Mouse (Mus musculus): ENCODE results near the gene Polr2a.

DNA sequence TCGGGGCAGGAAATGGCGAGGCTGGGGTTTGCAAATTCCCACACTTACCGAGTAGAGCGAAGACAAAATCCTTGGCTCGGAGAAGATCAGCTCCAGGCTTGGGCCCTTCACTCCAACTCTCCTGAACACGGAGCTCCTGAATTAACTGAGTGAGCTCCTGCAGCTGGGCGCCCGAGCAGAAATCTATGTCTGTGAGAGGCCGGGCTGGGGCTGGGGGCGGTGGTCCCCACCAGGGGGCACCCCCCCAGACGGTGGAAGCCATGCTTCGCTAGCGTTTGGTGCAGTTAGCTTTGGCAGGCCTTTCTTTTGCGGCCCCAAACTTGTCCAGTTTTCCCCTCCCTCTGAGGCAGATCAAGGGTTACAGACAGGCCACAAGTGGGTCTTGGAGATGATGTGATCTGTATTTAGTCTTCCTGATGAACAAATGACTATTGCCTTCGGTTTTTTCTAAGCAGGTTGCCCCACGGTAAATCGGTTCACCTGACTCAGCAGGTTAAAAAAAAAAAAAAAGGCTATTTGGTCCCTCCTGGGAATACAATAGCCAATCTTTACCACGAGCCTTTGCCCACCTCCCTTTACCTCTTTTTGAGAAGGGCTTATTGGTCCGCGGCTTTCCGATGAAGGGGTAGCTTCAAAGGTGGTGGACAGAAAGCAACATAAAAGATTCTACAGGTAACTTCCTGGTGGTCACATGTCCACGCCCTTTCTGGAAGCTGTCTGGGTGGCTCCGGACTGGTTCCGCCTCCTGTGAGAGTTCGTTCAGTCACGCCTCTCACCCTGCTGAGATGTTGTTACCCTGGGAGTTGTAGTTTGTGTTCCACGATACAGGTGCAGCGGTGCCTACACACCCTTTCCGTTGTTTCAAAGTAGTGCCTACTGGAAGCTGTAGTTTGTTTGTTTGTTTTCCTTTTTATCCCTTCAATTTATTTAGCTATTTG, 46.8 kb upstream of the Polr2a start, which contains the start of gene Tmem102:
- TF ChIP-seq CTCF (IDR thresholded peaks at IDR 0.05; ENCODE audit: control insufficient read depth, insufficient read depth, insufficient read length) (no peak), MYOD1 (IDR thresholded peaks at IDR 0.05; ENCODE audit: control insufficient read depth, insufficient read length, low read depth) (no peak)
